Mouse (Mus musculus) sigmoid colon, adult 10 weeks (tissue): ENCODE results near the gene Gng2. TPM values are rescaled to one million over a fixed set of nuclear protein-coding genes. Genes with fewer than 3 reads are reported as not detected.

Experiments used
- polyA plus RNA-seq: library from polyadenylated mRNA; stranded (reverse); fragments of 350-450 nt; fragmentation: Illumina TruSeq; extraction: RNeasy Lipid Tissue Mini Kit (QIAGEN cat#74804); gene quantifications from one replicate; pipeline ENCODE4 v1.2.3, GENCODE M21; 2014; ENCODE audit warnings: low read depth, low replicate concordance

Gene Gng2
- 35.7 TPM for polyA plus RNA-seq

GRCm38 (mm10) chr14:19977271-19978024 lies at the start of gene Gng2:
Gng2 (minus strand) TSS chr14:19977627.

GRCm38 (mm10) chr14:19823321-19824142 lies 153.9 kb downstream of the Gng2 start, which contains the start of gene Rtraf:
Rtraf (minus strand) TSS chr14:19823824.

Other genes starting within 250 kb of the Gng2 start
- gene Nid2, start 226.4 kb downstream of the Gng2 start, polyA plus RNA-seq, result 6.7 TPM
- 306 TPM for gene Rtraf, start 153.8 kb downstream of the Gng2 start, polyA plus RNA-seq
- gene Saysd1, start 160.9 kb upstream of the Gng2 start, polyA plus RNA-seq, result 2.3 TPM
- 14.5 TPM for gene Kcnk5, start 204.2 kb upstream of the Gng2 start, polyA plus RNA-seq